Mouse (Mus musculus) mouse embryonic stem cell (cell line): Measurements from ENCODE around the gene Cox7b.

Source experiments
- in situ Hi-C, 2 experiments: fragments of 300-500 bp; cut with MboI; formaldehyde crosslinking; loops; 1 replicate in 1 of 2; 3 replicates in 1 of 2; pipeline ENCODE4 v1.14.3; 2019 to 2020; ENCODE audit warnings: low sequenced_read_pairs in 2 of 2, low pct_unique_long_range_greater_than_20kb in 1 of 2, mixed read lengths in 1 of 2; ENCODE audit not compliant: unreplicated experiment in 1 of 2

Gene Cox7b

GRCm38 (mm10) chrX:106045455-106045854 lies 30.0 kb downstream of the Cox7b start:
- in situ Hi-C loops: no loop called here

GRCm38 (mm10) chrX:106045928-106046327 lies 30.4 kb downstream of the Cox7b start:
- in situ Hi-C loops: no loop called here

GRCm38 (mm10) chrX:106048191-106048590 lies 32.7 kb downstream of the Cox7b start:
- in situ Hi-C loops: no loop called here
